Comparison of ENCODE assay signal across 31 mouse cellular contexts in genomic region chr16:77146801-77147200, GRCm38 (mm10).
"Had no signal": no experiment of that assay in that cellular context is flagged by ENCODE, and none has a peak within 500 bp of the region (broad histone marks: within the 10 kb centered on the region; RNA-seq: fewer than 3 reads in every experiment).

No protein-coding gene starts in this region.

- ATAC-seq: liver, embryonic 12.5 days; liver, postnatal 0 days; lung, postnatal 0 days; midbrain, embryonic 13.5 days; midbrain, embryonic 15.5 days; midbrain, embryonic 16.5 days had no signal

- DNase-seq: left cerebral cortex, postnatal 4 days; liver; liver, embryonic 13.5 days; liver, postnatal 0 days; lung, adult 18-20 months; lung, adult 2 months; lung, embryonic 14.5 days; lung, postnatal 10 days; lung, postnatal 14 days; lung, postnatal 36 days; lung, postnatal 4 days had no signal

- H3K9ac ChIP-seq: limb, embryonic 12.5 days; limb, embryonic 13.5 days; limb, embryonic 15.5 days; liver, embryonic 12.5 days; liver, embryonic 13.5 days; liver, embryonic 14.5 days; liver, embryonic 15.5 days; liver, postnatal 0 days; lung, embryonic 14.5 days; lung, embryonic 15.5 days; midbrain, embryonic 12.5 days; midbrain, embryonic 13.5 days; midbrain, embryonic 15.5 days; neural tube, embryonic 12.5 days had no signal

- H3K9me3 ChIP-seq: limb, embryonic 10.5 days; limb, embryonic 12.5 days; limb, embryonic 13.5 days; limb, embryonic 15.5 days; liver, embryonic 12.5 days; liver, embryonic 13.5 days; liver, embryonic 15.5 days; lung, embryonic 15.5 days; midbrain, embryonic 10.5 days; midbrain, embryonic 12.5 days; midbrain, embryonic 13.5 days; midbrain, embryonic 15.5 days; neural tube, embryonic 12.5 days had no signal

- H3K4me1 ChIP-seq: limb, embryonic 10.5 days; liver, embryonic 12.5 days; liver, embryonic 13.5 days; liver, embryonic 15.5 days; lung, embryonic 15.5 days; megakaryocyte, embryonic 14.5 days; midbrain, embryonic 10.5 days; midbrain, embryonic 12.5 days; midbrain, embryonic 13.5 days; midbrain, embryonic 15.5 days; neural tube, embryonic 12.5 days had no signal

- H3K36me3 ChIP-seq: limb, embryonic 10.5 days; limb, embryonic 12.5 days; limb, embryonic 13.5 days; limb, embryonic 15.5 days; liver, embryonic 12.5 days; liver, embryonic 13.5 days; liver, embryonic 15.5 days; lung, embryonic 15.5 days; midbrain, embryonic 10.5 days; midbrain, embryonic 12.5 days; midbrain, embryonic 13.5 days; midbrain, embryonic 15.5 days; neural tube, embryonic 12.5 days had no signal

- H3K4me2 ChIP-seq: limb, embryonic 12.5 days; limb, embryonic 13.5 days; limb, embryonic 15.5 days; liver, embryonic 11.5 days; liver, embryonic 12.5 days; liver, embryonic 13.5 days; liver, embryonic 15.5 days; lung, embryonic 14.5 days; lung, embryonic 15.5 days; midbrain, embryonic 12.5 days; midbrain, embryonic 13.5 days; midbrain, embryonic 15.5 days; neural tube, embryonic 12.5 days had no signal

- H3K4me3 ChIP-seq: left cerebral cortex, adult 2 months; limb, embryonic 10.5 days; limb, embryonic 12.5 days; limb, embryonic 13.5 days; limb, embryonic 15.5 days; liver, embryonic 12.5 days; liver, embryonic 13.5 days; liver, embryonic 15.5 days; lung, embryonic 15.5 days; megakaryocyte, embryonic 14.5 days; midbrain, embryonic 10.5 days; midbrain, embryonic 12.5 days; midbrain, embryonic 13.5 days; midbrain, embryonic 15.5 days; myocyte; neural tube, embryonic 12.5 days had no signal

- H3K27me3 ChIP-seq: limb, embryonic 12.5 days; limb, embryonic 13.5 days; limb, embryonic 15.5 days; liver, embryonic 12.5 days; liver, embryonic 13.5 days; liver, embryonic 15.5 days; lung, embryonic 15.5 days; megakaryocyte, embryonic 14.5 days; midbrain, embryonic 12.5 days; midbrain, embryonic 13.5 days; midbrain, embryonic 15.5 days; neural tube, embryonic 12.5 days had no signal

- H3K27ac ChIP-seq: left cerebral cortex, adult 2 months; limb, embryonic 10.5 days; limb, embryonic 12.5 days; limb, embryonic 13.5 days; limb, embryonic 15.5 days; liver, embryonic 12.5 days; liver, embryonic 13.5 days; liver, embryonic 14.5 days; liver, embryonic 15.5 days; lung, embryonic 15.5 days; macrophage; midbrain, embryonic 10.5 days; midbrain, embryonic 12.5 days; midbrain, embryonic 13.5 days; midbrain, embryonic 15.5 days; neural tube, embryonic 12.5 days had no signal
